Mouse (Mus musculus) kidney, adult 18-20 months (tissue): ENCODE measurements around the gene Cfap44.

ENCODE experiments used
- DNase-seq: peaks from one replicate; pipeline ENCODE4 v3.0.0; 2021

The Cfap44 gene

DNA sequence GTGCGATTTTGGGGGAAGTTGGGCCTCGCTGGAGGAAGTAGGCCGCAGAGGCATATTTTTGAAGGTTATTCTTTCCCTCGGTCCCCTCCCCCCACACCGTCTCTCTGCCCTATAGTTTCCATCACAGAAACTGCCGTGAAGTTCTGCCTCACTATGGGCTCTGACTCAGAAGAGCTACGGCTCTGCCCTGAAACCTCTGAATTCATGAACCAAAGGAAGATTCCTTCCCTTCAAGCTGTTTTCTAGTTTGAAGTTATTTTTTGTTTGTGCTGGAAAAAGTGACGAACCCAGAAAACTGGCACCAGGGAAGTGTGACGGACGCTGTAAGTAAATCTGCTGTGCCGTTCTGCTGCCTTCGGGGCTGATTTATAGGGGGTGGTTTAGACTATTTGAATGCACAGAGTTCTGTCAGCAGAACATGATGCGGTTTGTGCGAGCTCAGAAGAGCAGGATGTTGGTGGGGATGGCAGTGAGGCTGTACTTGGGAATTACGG, 102.4 kb downstream of the Cfap44 start:
- DNase-seq, result no peak

GRCm38 (mm10) chr16:44498447-44498846, 103.9 kb downstream of the Cfap44 start:
- DNase-seq, result no peak

DNA sequence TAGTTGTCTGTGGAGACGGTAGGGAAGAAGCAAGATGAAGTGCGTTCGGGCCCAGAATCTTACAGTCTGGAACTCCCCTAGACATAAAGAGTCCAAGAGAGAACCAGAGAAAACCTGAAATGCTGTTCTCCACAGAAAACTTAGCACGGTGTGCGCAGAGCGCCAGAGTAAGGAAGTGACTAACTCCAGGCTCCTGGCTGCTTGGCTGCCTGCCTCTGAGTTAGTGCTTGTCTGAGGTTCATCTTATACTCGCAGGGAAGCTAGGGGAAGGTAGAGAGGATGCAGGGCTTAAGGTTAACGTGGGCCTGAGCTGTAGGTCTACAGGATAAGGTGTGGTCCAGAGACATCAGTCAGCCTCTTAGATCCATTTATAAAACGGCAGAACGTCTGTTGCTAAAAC, 107.2 kb downstream of the Cfap44 start:
- no peak for DNase-seq

GRCm38 (mm10) chr16:44502325-44502724, 107.7 kb downstream of the Cfap44 start:
- no peak for DNase-seq

DNA sequence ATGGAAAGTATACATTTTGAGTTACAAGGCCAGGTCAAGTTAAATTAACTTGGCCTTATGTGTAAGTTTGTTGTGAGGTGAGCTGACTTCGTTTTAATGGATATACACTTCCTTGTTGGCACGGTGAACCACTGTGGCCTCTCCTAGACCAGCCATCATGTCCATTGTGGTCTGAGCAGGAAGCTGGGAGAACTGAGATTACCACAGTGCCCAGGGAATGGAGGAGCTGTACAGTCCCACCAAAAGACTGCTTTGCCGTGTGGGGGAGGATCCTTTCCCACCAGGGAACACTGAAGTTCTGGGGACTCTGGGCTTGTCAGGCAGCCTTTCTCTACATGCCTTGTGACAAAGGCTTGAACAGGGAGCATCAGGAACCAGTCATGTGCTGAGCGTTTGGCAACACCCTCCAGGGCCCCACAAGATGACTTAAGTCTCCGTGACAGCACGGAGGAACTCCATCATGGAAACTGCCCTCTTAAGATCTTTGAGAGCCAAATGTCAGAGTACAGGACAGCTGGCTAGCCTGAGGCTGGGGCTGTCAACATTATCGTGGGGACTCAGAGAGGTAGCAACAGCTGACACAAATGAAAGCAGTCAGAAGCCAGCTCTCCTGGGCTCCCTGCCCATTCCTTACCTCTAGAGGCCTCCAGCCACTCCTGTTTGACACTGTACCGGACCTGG, 108.4 kb downstream of the Cfap44 start:
- DNase-seq, result no peak

- DNase-seq, result no peak
These were observed 110.6 kb downstream of the Cfap44 start for GRCm38 (mm10) chr16:44505243-44505642.

- no peak for DNase-seq
These were observed 112.7 kb downstream of the Cfap44 start for GRCm38 (mm10) chr16:44507027-44507929.

- DNase-seq, result no peak
These were observed 113.4 kb downstream of the Cfap44 start for GRCm38 (mm10) chr16:44508025-44508424.

- no peak for DNase-seq
These were observed 114.2 kb downstream of the Cfap44 start for GRCm38 (mm10) chr16:44508772-44509171.

GRCm38 (mm10) chr16:44509458-44510344, 115.1 kb downstream of the Cfap44 start:
- no peak for DNase-seq

GRCm38 (mm10) chr16:44510521-44511213, 116.1 kb downstream of the Cfap44 start:
- no peak for DNase-seq

- no peak for DNase-seq
These were observed 121.9 kb downstream of the Cfap44 start for GRCm38 (mm10) chr16:44516498-44516897.

GRCm38 (mm10) chr16:44523595-44523994, 129.0 kb downstream of the Cfap44 start:
- DNase-seq, result no peak

GRCm38 (mm10) chr16:44526044-44526443, 131.4 kb downstream of the Cfap44 start:
- no peak for DNase-seq

DNA sequence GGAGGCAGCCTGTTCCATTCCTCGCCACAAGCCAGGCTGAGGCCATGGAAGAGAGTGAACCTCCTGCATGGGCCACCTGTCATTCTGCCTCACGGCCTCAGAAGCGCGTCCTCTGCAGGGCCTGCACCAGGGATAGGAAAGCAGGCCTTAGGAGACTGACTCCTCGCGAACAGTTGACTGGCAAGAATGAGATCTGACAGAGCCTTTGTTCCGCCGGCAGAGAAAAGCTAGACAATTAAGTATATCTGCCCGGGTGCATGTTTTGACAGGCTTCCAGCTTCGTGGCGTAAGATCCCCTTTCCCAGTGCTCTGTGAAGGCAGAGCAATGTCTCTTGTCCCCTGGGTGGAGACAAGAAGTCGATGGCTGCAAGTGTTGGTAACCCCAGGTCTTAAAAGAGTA, 132.1 kb downstream of the Cfap44 start:
- no peak for DNase-seq

DNA sequence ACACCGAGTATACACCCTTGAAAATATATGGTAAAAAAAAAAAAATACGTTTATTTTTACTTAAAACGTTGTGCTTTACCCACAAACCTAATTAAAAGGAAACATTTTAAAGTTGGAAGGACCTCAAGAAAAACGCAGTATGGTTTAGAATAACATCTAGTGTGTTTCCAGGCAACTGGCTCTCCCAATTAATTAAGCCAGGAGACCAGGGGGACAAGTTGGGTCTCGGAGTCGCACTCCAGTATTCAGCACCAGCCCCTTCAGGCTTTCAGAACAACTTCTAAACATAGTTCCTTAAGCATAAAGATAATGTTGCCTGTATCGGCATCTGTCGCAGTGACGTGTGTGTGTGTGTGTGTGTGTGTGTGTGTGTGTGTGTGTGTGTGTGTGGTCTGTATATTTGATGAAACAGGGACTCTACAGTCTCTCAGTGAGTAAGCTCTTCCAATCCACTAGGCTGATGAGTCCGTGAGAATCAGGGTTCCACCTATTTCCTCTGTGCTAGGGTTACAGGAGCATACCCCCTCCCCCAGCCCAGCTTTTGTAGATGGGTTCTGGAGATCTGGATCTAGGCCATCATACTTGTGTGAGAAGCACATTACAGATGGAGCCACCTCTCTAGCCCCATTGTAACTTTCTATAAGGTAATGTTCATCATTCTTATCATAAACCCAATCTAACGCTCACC, 132.8 kb downstream of the Cfap44 start:
- no peak for DNase-seq

DNA sequence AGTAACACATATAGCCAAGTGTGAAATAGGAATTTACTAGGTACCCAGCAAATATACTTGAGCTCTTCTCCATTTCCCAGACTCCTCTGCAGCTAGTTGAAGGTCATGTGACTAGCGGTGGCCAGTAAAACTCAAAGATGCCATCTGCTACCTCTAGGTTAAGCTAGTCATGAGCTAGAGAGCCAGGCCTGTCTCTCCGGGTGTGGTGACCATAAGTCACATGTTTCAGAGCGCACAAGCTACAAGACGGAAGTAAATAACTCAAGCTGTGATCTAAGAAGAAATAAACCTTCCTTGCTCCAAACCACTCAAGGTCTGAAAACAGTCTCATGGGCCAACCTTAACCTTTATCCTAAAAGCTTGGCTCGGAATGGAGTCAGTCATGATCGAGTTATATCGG, 134.4 kb downstream of the Cfap44 start:
- DNase-seq, result no peak

- no peak for DNase-seq
These were observed 135.1 kb downstream of the Cfap44 start for GRCm38 (mm10) chr16:44529691-44530090.

DNA sequence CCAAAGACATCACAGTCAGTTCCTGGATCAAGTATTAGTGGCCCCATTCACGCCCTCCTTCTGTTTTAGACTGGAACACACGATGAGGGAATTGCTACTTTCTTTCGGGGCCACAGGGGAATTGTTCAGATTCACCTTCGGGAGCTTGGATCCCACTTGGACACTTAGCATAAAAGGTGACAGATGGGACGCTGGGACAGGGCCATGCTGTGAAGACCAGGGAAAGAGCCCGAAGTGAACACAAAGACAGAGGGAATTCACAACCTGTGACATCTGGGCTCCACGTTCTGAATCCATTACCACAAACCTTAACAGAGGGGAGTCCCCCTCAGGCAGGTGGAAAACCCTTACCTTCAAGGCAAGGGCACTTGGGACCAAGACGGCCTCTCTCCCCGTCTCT, 135.6 kb downstream of the Cfap44 start:
- no peak for DNase-seq

GRCm38 (mm10) chr16:44530829-44531228, 136.2 kb downstream of the Cfap44 start:
- DNase-seq, result no peak

DNA sequence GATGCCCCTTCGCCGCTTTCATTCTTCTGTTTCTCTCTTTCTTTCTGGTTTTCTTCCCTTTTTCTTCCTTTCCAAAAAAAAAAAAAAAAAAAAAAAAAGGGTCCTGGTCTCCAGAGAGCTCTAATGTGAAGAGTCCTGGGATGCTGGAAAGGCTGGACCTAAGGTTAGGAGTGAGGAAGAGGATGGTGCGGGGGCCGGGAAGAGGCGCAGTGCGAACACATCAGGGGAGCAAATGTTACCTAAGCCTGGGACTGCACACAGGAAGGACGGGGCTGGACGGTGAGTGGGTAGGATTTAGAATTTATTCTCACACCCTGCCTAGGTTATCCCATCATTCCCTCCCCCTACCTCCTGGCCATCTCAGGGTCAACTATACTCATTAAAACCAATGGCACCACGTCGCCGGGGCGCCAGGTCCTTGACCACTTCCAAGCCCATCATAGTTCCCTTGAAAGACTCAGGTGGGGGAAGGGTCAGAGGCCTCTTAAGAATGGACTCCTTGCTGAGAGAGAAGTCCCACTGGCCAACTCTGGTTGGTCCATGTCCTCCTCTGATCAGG, 136.7 kb downstream of the Cfap44 start:
- DNase-seq, result no peak
